Mouse (Mus musculus) limb, embryonic 10.5 days (tissue): Measurements from ENCODE around the gene Aldh3a2. TPM values are rescaled to one million over a fixed set of nuclear protein-coding genes. Genes with fewer than 3 reads are reported as not detected.

ENCODE experiments used
- DNase-seq: peaks from one replicate; pipeline ENCODE4 v3.0.0-alpha.2; 2017; ENCODE audit warnings: low spot score
- H3K27ac ChIP-seq: fragments of 300-500 bp; sonication (generic); 2 replicates; pipeline ENCODE4 v1.5.1; 2016; ENCODE audit warnings: mild to moderate bottlenecking
- H3K27me3 ChIP-seq: fragments of 300-500 bp; sonication (generic); 2 replicates; pipeline ENCODE4 v1.6.1; 2016; ENCODE audit warnings: low read depth, mild to moderate bottlenecking; ENCODE audit not compliant: poor library complexity, severe bottlenecking
- H3K36me3 ChIP-seq: fragments of 300-500 bp; sonication (generic); 2 replicates; pipeline ENCODE4 v1.6.1; 2016; ENCODE audit warnings: mild to moderate bottlenecking, moderate library complexity
- H3K4me1 ChIP-seq: fragments of 300-500 bp; sonication (generic); 2 replicates; pipeline ENCODE4 v1.6.1; 2016
- H3K4me3 ChIP-seq: fragments of 300-500 bp; sonication (generic); 2 replicates; pipeline ENCODE4 v1.5.1; 2016; ENCODE audit warnings: mild to moderate bottlenecking, moderate library complexity
- H3K9me3 ChIP-seq: fragments of 300-500 bp; sonication (generic); replicated peaks from 2 replicates; pipeline ENCODE4 v1.6.1; 2016; ENCODE audit warnings: mild to moderate bottlenecking
- WGBS: fragments of 180-500 bp; shearing (Covaris S2); methylation state at CpG from one replicate; pipeline ENCODE4 v1.1.7; 2016; 5-methylcytosine and 5-hydroxymethylcytosine counted together
- polyA plus RNA-seq: library from polyadenylated mRNA; unstranded; fragments of >200 nt; fragmentation: Nextera tagmentation; extraction: Ambion mirVana; gene quantifications from 2 replicates; pipeline ENCODE4 v1.2.1, GENCODE M21; 2016

The Aldh3a2 gene
- polyA plus RNA-seq, 1 experiment from 2014 or later: 15.1 TPM

- Histone ChIP-seq H3K4me1 (no peaks in the 10 kb centered on the region), H3K4me3 (no peak overlapping the region), H3K9me3 (no peaks in the 10 kb centered on the region), H3K36me3 (no peaks in the 10 kb centered on the region), H3K27ac (no peak overlapping the region), H3K27me3 (no peaks in the 10 kb centered on the region)
- DNase-seq: no peak
- WGBS: 92% methylated on average over 3 of the region's 3 CpGs
Measured at GRCm38 (mm10) chr11:61294431-61294830, 27.2 kb upstream of the Aldh3a2 start.

GRCm38 (mm10) chr11:61293251-61293650 lies 26.0 kb upstream of the Aldh3a2 start:
- Histone ChIP-seq H3K27ac (no peak overlapping the region), H3K36me3 (no peaks in the 10 kb centered on the region), H3K27me3 (no peaks in the 10 kb centered on the region), H3K4me3 (no peak overlapping the region), H3K9me3 (no peaks in the 10 kb centered on the region), H3K4me1 (no peaks in the 10 kb centered on the region)
- WGBS: 84% methylated on average over 2 of the region's 2 CpGs
- no peak for DNase-seq

GRCm38 (mm10) chr11:61284323-61284722 lies 17.1 kb upstream of the Aldh3a2 start:
- no peak for DNase-seq
- no peaks in the 10 kb centered on the region for H3K27me3 ChIP-seq
- peaks cover 3% of the 10 kb centered on the region; the same call in 1 of the 2 replicates for H3K4me1 ChIP-seq
- H3K27ac ChIP-seq: no peak overlapping the region
- H3K4me3 ChIP-seq: no peak overlapping the region
- no peaks in the 10 kb centered on the region for H3K36me3 ChIP-seq
- no peaks in the 10 kb centered on the region for H3K9me3 ChIP-seq
- 79% methylated on average over 6 of the region's 6 CpGs for WGBS

- Histone ChIP-seq H3K36me3 (no peaks in the 10 kb centered on the region), H3K4me1 (peaks cover 3% of the 10 kb centered on the region; the same call in 1 of the 2 replicates), H3K4me3 (no peak overlapping the region), H3K27me3 (no peaks in the 10 kb centered on the region), H3K27ac (no peak overlapping the region), H3K9me3 (no peaks in the 10 kb centered on the region)
- DNase-seq: no peak
- 89% methylated on average over 10 of the region's 10 CpGs for WGBS
Measured at GRCm38 (mm10) chr11:61283414-61284049, 16.3 kb upstream of the Aldh3a2 start.

GRCm38 (mm10) chr11:61278445-61279077 lies 11.3 kb upstream of the Aldh3a2 start:
- H3K27ac ChIP-seq: no peak overlapping the region
- H3K9me3 ChIP-seq: no peaks in the 10 kb centered on the region
- 86% methylated on average over 8 of the region's 8 CpGs for WGBS
- no peak overlapping the region for H3K4me3 ChIP-seq
- no peak for DNase-seq
- no peaks in the 10 kb centered on the region for H3K36me3 ChIP-seq
- no peaks in the 10 kb centered on the region for H3K4me1 ChIP-seq
- H3K27me3 ChIP-seq: no peaks in the 10 kb centered on the region

GRCm38 (mm10) chr11:61277937-61278336 lies 10.7 kb upstream of the Aldh3a2 start:
- WGBS: 80% methylated on average over 2 of the region's 2 CpGs
- no peak for DNase-seq
- Histone ChIP-seq H3K9me3 (no peaks in the 10 kb centered on the region), H3K4me1 (no peaks in the 10 kb centered on the region), H3K4me3 (no peak overlapping the region), H3K27me3 (no peaks in the 10 kb centered on the region), H3K36me3 (no peaks in the 10 kb centered on the region), H3K27ac (no peak overlapping the region)

- H3K27me3 ChIP-seq: no peaks in the 10 kb centered on the region
- no peaks in the 10 kb centered on the region for H3K9me3 ChIP-seq
- no peaks in the 10 kb centered on the region for H3K36me3 ChIP-seq
- H3K4me3 ChIP-seq: no peak overlapping the region
- DNase-seq: no peak
- no peaks in the 10 kb centered on the region for H3K4me1 ChIP-seq
- no peak overlapping the region for H3K27ac ChIP-seq
- WGBS: 83% methylated on average over 3 of the region's 3 CpGs
Measured at GRCm38 (mm10) chr11:61276482-61276881, 9.2 kb upstream of the Aldh3a2 start.

- DNase-seq: no peak
- H3K36me3 ChIP-seq: no peaks in the 10 kb centered on the region
- H3K4me1 ChIP-seq: no peaks in the 10 kb centered on the region
- H3K27ac ChIP-seq: no peak overlapping the region
- H3K4me3 ChIP-seq: no peak overlapping the region
- no peaks in the 10 kb centered on the region for H3K9me3 ChIP-seq
- no peaks in the 10 kb centered on the region for H3K27me3 ChIP-seq
- WGBS: 87% methylated on average over 8 of the region's 8 CpGs
Measured at GRCm38 (mm10) chr11:61275106-61275505, 7.8 kb upstream of the Aldh3a2 start.

- Histone ChIP-seq H3K27ac (no peak overlapping the region), H3K36me3 (no peaks in the 10 kb centered on the region), H3K4me3 (no peak overlapping the region), H3K4me1 (no peaks in the 10 kb centered on the region), H3K9me3 (no peaks in the 10 kb centered on the region), H3K27me3 (no peaks in the 10 kb centered on the region)
- no peak for DNase-seq
- 89% methylated on average over 1 of the region's 1 CpGs for WGBS
Measured at GRCm38 (mm10) chr11:61274421-61274820, 7.2 kb upstream of the Aldh3a2 start.

GRCm38 (mm10) chr11:61273928-61274327 lies 6.7 kb upstream of the Aldh3a2 start:
- Histone ChIP-seq H3K4me1 (no peaks in the 10 kb centered on the region), H3K4me3 (no peak overlapping the region), H3K27me3 (peaks cover under 1% of the 10 kb centered on the region; the same call in 1 of the 2 replicates), H3K27ac (no peak overlapping the region), H3K36me3 (no peaks in the 10 kb centered on the region), H3K9me3 (no peaks in the 10 kb centered on the region)
- DNase-seq: no peak
- 96% methylated on average over 2 of the region's 2 CpGs for WGBS

GRCm38 (mm10) chr11:61271612-61272011 lies 4.3 kb upstream of the Aldh3a2 start:
- no peak overlapping the region for H3K4me3 ChIP-seq

GRCm38 (mm10) chr11:61270406-61270805 lies 3.1 kb upstream of the Aldh3a2 start:
- no peaks in the 10 kb centered on the region for H3K36me3 ChIP-seq
- H3K4me1 ChIP-seq: peaks cover 6% of the 10 kb centered on the region
- no peak overlapping the region for H3K4me3 ChIP-seq
- 93% methylated on average over 5 of the region's 5 CpGs for WGBS
- no peak for DNase-seq
- H3K9me3 ChIP-seq: no peaks in the 10 kb centered on the region
- peaks cover 10% of the 10 kb centered on the region; the same call in 1 of the 2 replicates for H3K27me3 ChIP-seq
- no peak overlapping the region for H3K27ac ChIP-seq

More at GRCm38 (mm10) chr11:61271612-61272011, 4.3 kb upstream of the Aldh3a2 start:
- H3K9me3 ChIP-seq: no peaks in the 10 kb centered on the region
- no peaks in the 10 kb centered on the region for H3K36me3 ChIP-seq
- peaks cover 10% of the 10 kb centered on the region; the same call in 1 of the 2 replicates for H3K27me3 ChIP-seq
- no peaks in the 10 kb centered on the region; the same call in 1 of the 2 replicates for H3K4me1 ChIP-seq
- no peak for DNase-seq
- H3K27ac ChIP-seq: no peak overlapping the region

- DNase-seq: no peak
- 93% methylated on average over 6 of the region's 6 CpGs for WGBS
- Histone ChIP-seq H3K4me1 (peaks cover 6% of the 10 kb centered on the region), H3K27me3 (peaks cover 10% of the 10 kb centered on the region; the same call in 1 of the 2 replicates), H3K36me3 (no peaks in the 10 kb centered on the region), H3K27ac (no peak overlapping the region), H3K9me3 (no peaks in the 10 kb centered on the region), H3K4me3 (no peak overlapping the region)
Measured at GRCm38 (mm10) chr11:61268626-61269349, 1.5 kb upstream of the Aldh3a2 start.
